Mouse (Mus musculus): Measurements from ENCODE around the gene Yaf2.

Yaf2 gene

GRCm38 (mm10) chr15:93266361-93266760 is 70.4 kb downstream of the Yaf2 start:
- POLR2A ChIA-PET, result interaction anchor here in 3 of 4 experiments (0.6 to 2.1 kb wide), 5 partner anchors 8 to 1075 kb away, joined by 3 to 9 read pairs (median 4); partner anchors contain the start of gene Gxylt1 (in 1 of the 3)
- CTCF ChIA-PET, result no interaction called here

GRCm38 (mm10) chr15:93265728-93266127 is 71.0 kb downstream of the Yaf2 start:
- CTCF ChIA-PET, result no interaction called here

GRCm38 (mm10) chr15:93265231-93265630 is 71.5 kb downstream of the Yaf2 start:
- POLR2A ChIA-PET, result interaction anchor here in 2 of 4 experiments (1.2 to 2.1 kb wide), 5 partner anchors 9 to 15 kb away, joined by 3 to 4 read pairs (median 3); partner anchors contain the start of gene Gxylt1 (in 1 of the 2)
- CTCF ChIA-PET, result no interaction called here

More at GRCm38 (mm10) chr15:93265728-93266127, 71.0 kb downstream of the Yaf2 start:
- POLR2A ChIA-PET, result interaction anchor here in 3 of 4 experiments (0.6 to 2.1 kb wide), 5 partner anchors 8 to 1076 kb away, joined by 3 to 9 read pairs (median 4); partner anchors contain the start of gene Gxylt1 (in 1 of the 3)

DNA sequence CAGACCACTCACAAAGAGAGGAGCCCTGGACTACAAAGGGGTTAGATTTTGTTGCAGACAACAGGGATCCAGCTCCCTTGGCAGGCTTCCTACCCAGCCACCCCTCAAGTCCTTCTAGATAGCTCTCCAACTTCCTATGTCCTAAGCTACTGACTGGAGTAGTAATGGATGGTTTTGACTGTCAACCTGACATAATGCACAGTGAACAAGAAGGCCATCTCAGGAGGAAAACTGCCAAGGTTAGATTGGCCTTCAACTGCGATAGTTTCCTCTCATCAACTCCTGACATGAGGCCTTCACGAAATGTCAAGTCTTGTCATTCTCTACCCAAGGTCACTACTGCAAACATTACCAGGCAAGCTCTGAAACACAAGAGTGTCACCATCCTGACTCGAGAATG is 72.5 kb downstream of the Yaf2 start:
- ChIA-PET POLR2A (interaction anchor here in 1 of 4 experiments (0.9 to 1.2 kb wide), 2 partner anchors 12 to 14 kb away, joined by 3 read pairs; no protein-coding TSS in a partner anchor), CTCF (no interaction called here)

DNA sequence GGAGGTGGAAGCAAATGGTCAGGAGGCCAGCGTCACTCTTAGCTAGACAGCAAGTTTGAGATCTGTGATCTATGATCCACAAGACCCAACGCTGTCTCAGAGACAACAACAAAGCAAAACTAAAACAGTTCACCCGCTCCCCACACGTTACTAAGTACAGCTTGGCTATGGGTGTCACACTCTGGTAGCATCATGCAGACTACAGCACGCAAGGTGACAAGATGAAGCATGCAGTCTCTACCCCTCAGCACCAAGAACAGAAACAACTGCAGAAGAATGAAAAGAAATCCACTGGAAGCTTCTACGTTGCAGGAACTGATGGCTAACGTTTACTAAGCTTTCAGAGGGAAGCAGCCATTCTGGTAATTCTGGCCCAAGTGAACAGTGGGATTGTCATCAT is 73.2 kb downstream of the Yaf2 start:
- ChIA-PET CTCF (interaction anchor here in 1 of 4 experiments (0.9 kb wide), 1 partner anchor 13 kb away, joined by 3 read pairs; no protein-coding TSS in a partner anchor), POLR2A (interaction anchor here in 1 of 4 experiments (0.9 kb wide), 1 partner anchor 11 kb away, joined by 3 read pairs; no protein-coding TSS in a partner anchor)

DNA sequence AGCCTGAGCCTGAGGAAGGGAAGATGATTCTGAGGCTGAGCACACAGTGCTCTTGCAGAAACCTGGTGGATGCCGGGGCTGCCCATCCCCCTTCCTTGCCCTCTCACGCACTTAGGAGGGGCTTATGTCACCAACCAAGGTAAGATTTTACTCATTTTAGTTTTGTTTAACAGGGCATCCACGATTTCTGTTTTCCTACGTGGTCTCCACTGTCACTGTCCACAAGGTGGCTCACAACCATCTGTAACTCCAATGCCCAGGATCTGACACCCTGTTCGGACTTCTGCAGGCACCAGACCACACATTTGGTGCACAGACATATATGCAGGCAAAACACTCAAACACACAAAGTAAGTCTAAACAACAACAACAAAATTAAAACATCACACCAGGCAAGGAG is 73.9 kb downstream of the Yaf2 start:
- ChIA-PET POLR2A (no interaction called here), CTCF (interaction anchor here in 1 of 4 experiments (0.9 kb wide), 1 partner anchor 13 kb away, joined by 3 read pairs; no protein-coding TSS in a partner anchor)

DNA sequence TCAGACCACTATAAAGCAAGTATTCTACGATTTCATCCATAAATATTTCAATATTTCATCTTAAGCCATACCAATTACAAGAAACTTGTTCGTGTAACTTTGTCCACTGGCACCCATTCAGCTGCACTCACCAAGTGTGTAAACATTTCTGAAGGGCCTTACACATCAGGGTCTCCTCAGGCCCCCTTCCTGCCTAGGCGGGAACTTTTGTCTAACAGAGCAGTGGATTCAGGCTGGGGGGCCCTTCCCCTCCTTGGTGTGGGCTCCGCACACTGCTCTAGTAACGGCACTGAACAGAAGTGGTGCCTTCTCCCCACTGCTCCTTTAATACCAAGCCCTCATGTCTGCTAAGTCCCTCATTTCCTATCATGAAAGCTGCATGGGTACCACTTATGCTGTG is 74.5 kb downstream of the Yaf2 start:
- ChIA-PET POLR2A (interaction anchor here in 1 of 4 experiments (1.7 to 1.8 kb wide), 2 partner anchors 12 to 14 kb away, joined by 4 to 5 read pairs; no protein-coding TSS in a partner anchor), CTCF (no interaction called here)

DNA sequence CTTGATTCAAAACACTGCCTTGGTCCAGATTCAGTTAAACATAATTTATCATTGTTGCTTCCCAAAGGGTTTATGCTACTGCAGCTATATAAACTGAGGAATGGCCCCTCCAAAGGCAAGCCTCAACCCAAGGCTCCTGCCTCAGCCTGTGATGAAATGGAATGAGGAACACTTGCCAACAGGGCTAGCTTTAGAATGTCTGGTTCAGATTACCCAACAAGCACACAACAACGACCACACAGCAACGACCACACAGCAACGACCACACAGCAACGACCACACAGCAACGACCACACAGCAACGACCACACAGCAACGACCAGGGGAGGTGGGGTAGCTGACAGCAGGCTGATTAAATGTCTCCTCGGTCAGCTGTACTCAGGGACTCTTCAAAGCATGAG is 76.8 kb downstream of the Yaf2 start:
- CTCF ChIA-PET, result interaction anchor here in 1 of 4 experiments (0.6 kb wide), 1 partner anchor 9 kb away, joined by 6 read pairs; no protein-coding TSS in a partner anchor
- POLR2A ChIA-PET, result interaction anchor here in 3 of 4 experiments (0.6 to 1.6 kb wide), 4 partner anchors 9 to 223 kb away, joined by 3 to 4 read pairs (median 4); no protein-coding TSS in a partner anchor

DNA sequence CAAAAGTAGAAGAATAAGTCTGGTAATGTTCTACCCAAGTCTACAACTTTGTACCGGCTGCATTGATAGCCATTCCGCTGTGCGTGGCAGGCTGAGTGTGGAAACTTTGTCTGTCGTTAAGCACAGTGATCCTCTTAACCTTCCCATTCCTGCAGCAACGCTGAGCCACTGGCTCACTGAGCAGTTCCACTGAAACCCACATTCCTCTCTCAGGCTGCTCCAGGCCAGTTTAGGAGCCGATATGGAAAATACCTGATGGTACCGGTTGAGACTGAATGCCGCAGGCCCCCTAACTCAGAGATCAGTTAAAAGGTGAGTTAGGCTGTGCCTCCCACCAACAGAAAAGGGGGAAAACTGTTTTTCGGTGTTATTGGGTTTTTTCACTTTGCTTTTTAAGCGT is 81.4 kb downstream of the Yaf2 start:
- ChIA-PET CTCF (interaction anchor here in 1 of 4 experiments (1.3 kb wide), 1 partner anchor 33 kb away, joined by 3 read pairs; no protein-coding TSS in a partner anchor), POLR2A (no interaction called here)

GRCm38 (mm10) chr15:93253172-93253571 is 83.6 kb downstream of the Yaf2 start:
- CTCF ChIA-PET, result no interaction called here
- POLR2A ChIA-PET, result interaction anchor here in 1 of 4 experiments (2.5 kb wide), 1 partner anchor 22 kb away, joined by 7 read pairs; the partner anchor contains the start of gene Gxylt1

DNA sequence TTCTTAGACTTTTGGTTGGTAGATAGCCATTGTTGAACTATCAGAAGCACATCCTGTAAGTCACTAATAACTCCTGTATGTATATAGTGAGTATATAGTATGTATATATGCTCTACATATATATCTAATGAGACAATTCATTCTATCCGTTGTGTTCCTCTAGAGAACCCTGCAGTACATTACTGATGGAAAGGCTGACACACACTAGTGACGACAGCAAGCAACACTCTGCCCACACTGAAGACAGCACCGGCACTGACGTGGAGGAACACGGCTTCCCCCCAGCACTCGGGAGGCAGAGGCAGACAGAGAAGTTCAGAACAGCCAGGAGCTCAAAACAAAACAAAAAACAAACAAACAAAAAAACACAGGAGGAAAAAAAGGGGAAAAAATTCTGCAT is 84.3 kb downstream of the Yaf2 start:
- POLR2A ChIA-PET, result interaction anchor here in 2 of 4 experiments (0.9 to 2.5 kb wide), 6 partner anchors 9 to 23 kb away, joined by 3 to 7 read pairs (median 4); partner anchors contain the start of gene Gxylt1 (in 1 of the 2)

DNA sequence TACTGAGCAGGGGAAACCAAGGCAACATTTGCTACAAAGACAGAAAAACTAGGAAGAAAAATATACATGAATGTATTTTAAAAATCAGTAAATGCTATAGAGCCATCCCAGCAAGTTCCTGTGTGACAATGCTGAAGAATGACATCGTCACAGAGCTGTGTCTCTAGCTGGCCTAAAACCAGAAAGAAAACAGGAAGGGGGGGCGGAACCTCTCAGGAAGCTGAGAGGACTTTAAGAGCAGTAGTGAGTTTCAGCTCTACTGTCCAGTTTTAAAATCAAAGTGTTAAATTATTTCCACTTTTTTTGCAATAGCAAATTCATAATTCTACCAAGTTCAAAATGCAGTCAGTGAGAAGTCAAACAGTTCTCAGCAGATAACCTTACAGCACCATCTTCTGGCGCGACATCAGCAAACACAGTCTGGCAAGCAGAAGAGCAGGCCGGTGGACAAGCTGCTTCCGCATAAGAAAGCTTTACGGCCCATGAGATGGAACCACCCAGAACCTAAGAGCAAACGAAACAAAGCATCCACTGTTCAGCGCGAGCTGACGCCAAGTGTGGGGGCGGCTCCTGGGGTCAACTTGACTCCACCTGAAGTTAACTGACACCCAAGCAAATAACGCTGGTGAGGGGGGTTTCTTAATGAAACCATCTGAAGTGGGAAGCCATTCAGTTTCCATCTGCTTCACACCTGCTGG is 85.0 kb downstream of the Yaf2 start:
- ChIA-PET CTCF (interaction anchor here in 2 of 4 experiments (0.6 to 0.8 kb wide), 3 partner anchors 36 to 38 kb away, joined by 3 read pairs; no protein-coding TSS in a partner anchor), POLR2A (interaction anchor here in 2 of 4 experiments (0.9 to 2.5 kb wide), 6 partner anchors 10 to 23 kb away, joined by 3 to 7 read pairs (median 4); partner anchors contain the start of gene Gxylt1 (in 1 of the 2))

More for the DNA sequence above, 84.3 kb downstream of the Yaf2 start:
- CTCF ChIA-PET, result interaction anchor here in 1 of 4 experiments (0.6 to 0.8 kb wide), 2 partner anchors 38 kb away, joined by 3 read pairs; no protein-coding TSS in a partner anchor

DNA sequence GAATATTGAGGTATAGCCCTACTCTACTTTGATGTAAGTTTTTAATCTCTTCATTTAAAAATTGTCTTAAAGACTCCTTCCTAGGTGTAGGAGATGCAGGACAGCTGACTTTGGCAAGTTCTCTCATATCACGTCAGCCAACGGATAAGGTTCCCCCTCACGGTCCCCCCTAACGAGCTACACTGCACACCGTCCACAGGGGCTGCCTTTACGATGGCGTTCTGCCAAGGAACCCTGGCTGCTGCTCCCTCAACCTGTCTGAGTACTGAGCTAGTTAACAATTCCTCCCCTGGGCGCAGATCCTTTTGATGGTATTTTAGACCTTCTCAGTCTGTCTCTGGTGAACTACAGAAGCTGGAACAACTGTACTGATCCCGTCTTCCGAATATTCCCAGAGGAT is 93.5 kb downstream of the Yaf2 start:
- ChIA-PET POLR2A (interaction anchor here in 1 of 4 experiments (1.0 kb wide), 1 partner anchor 27 kb away, joined by 4 read pairs; no protein-coding TSS in a partner anchor), CTCF (interaction anchor here in 1 of 4 experiments (0.6 kb wide), 1 partner anchor 131 kb away, joined by 3 read pairs; no protein-coding TSS in a partner anchor)

GRCm38 (mm10) chr15:93236456-93236855 is 100.3 kb downstream of the Yaf2 start:
- POLR2A ChIA-PET, result interaction anchor here in 2 of 4 experiments (0.7 to 0.8 kb wide), 2 partner anchors 14 to 232 kb away, joined by 3 to 5 read pairs; no protein-coding TSS in a partner anchor
- CTCF ChIA-PET, result interaction anchor here in 3 of 4 experiments (0.6 to 1.2 kb wide), 7 partner anchors 8 to 1305 kb away, joined by 3 to 7 read pairs (median 4); no protein-coding TSS in a partner anchor

Measured in embryonic stem cell, embryonic (primary cell).